In the genomic region with DNA sequence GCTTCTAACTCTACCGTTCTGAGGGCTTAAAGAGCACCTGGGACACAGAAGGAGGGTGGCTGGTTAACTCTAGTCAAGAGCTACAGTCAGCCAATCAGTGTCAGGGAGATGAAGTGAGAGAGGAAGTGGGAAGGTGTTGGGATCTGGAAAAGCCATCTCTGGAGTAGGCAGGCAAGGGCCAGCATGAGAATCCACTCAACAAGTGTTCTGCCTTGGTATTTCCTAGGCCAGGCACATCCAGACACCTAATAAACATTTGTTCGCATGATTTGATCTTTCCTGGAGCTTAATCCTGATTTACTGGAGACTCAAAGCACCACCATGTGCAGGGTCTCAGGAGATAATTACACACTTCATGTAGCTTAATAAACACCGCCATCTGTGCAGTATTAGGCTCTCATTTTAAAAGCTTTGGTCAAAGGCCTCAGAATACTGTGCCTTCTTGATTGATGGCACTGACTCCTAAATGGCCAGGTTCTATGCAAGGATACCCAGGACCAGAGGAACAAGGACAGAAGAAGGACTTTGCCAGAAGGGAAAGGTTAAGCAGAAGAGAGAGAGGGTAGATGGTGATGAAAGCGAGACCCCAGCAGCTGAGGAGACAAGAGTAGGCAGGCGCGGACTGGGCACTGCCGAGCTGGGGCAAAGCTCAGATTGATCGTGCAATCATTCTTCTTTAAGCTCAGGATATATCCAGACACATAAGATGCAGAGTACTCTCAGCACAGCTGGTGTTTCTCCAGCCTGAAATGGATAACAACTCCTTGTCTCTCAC, we compare ENCODE assay signal across 18 mouse cellular contexts.
DNase-seq lines count a peak whose midpoint lies in the region; ATAC-seq lines count a peak whose summit lies in the region.
"Had no signal": no experiment of that assay in that cellular context is flagged by ENCODE, and none has a peak within 500 bp of the region (broad histone marks: within the 10 kb centered on the region; RNA-seq: fewer than 3 reads in every experiment).

No protein-coding gene starts in this region.

- no peak overlapping the region for H3K27ac ChIP-seq in forebrain, embryonic 14.5 days (ENCODE audit: low read depth, low read length)
- H3K27ac ChIP-seq in forebrain, embryonic 15.5 days (replicated peaks) = no peak overlapping the region
- no peak overlapping the region for H3K27ac ChIP-seq in midbrain, embryonic 11.5 days (ENCODE audit: low read depth, low read length)
- no peak overlapping the region for H3K27ac ChIP-seq in midbrain, embryonic 14.5 days (replicated peaks; ENCODE audit: low read depth, low read length)

- H3K4me2 ChIP-seq in forebrain, embryonic 14.5 days (ENCODE audit: low read length) = no peak overlapping the region
- H3K4me2 ChIP-seq in forebrain, embryonic 15.5 days (replicated peaks) = no peak overlapping the region
- no peak overlapping the region for H3K4me2 ChIP-seq in midbrain, embryonic 11.5 days
- no peak overlapping the region for H3K4me2 ChIP-seq in midbrain, embryonic 14.5 days (ENCODE audit: low read length)
- H3K4me2 ChIP-seq: heart, embryonic 11.5 days had no signal

- no peaks in the 10 kb centered on the region for H3K27me3 ChIP-seq in forebrain, embryonic 14.5 days (replicated peaks; ENCODE audit: control insufficient read depth, insufficient read depth, low read length)
- H3K27me3 ChIP-seq in forebrain, embryonic 15.5 days = no peaks in the 10 kb centered on the region
- H3K27me3 ChIP-seq in midbrain, embryonic 11.5 days (ENCODE audit: control insufficient read depth, insufficient read depth, low read length) = no peaks in the 10 kb centered on the region
- no peaks in the 10 kb centered on the region for H3K27me3 ChIP-seq in midbrain, embryonic 14.5 days (ENCODE audit: control insufficient read depth, insufficient read depth, low read length)

- H3K4me3 ChIP-seq in forebrain, embryonic 14.5 days (ENCODE audit: low read depth, low read length) = no peak overlapping the region
- H3K4me3 ChIP-seq in forebrain, embryonic 15.5 days = no peak overlapping the region
- no peak overlapping the region for H3K4me3 ChIP-seq in midbrain, embryonic 11.5 days (ENCODE audit: low read depth, low read length)
- H3K4me3 ChIP-seq in midbrain, embryonic 14.5 days (replicated peaks; ENCODE audit: low read depth, low read length) = no peak overlapping the region

- peak; percentile 23 for DNase-seq in forebrain, embryonic 14.5 days (ENCODE audit: low spot score)
- DNase-seq in midbrain, embryonic 11.5 days (ENCODE audit: low spot score, missing footprints) = peak; percentile 80
- no peak for DNase-seq in midbrain, embryonic 14.5 days
- peak; percentile 33 for DNase-seq in hindlimb bud, embryonic 11.5 days (ENCODE audit: extremely low spot score, low read depth, low spot score)
- peak; percentile 11 for DNase-seq in retina, postnatal 7 days (ENCODE audit: low read depth, low spot score)
- DNase-seq in gastrocnemius, adult 18-20 months (ENCODE audit: low spot score) = no peak
- DNase-seq: adrenal gland, adult 8-10 months; B cell, adult 2 months; cerebellum, adult 9-10 months; gastrocnemius, postnatal 14 days; heart, postnatal 4 days; kidney, postnatal 14 days; left cerebral cortex, postnatal 4 days; liver, postnatal 0 days; lung, postnatal 36 days; thymus, postnatal 36 days had no signal

- H3K9ac ChIP-seq in forebrain, embryonic 14.5 days (ENCODE audit: low read length) = no peak overlapping the region
- no peak overlapping the region for H3K9ac ChIP-seq in forebrain, embryonic 15.5 days (replicated peaks)
- no peak overlapping the region for H3K9ac ChIP-seq in midbrain, embryonic 11.5 days (ENCODE audit: low read length)
- no peak overlapping the region for H3K9ac ChIP-seq in midbrain, embryonic 14.5 days (replicated peaks; ENCODE audit: low read length)
- H3K9ac ChIP-seq: liver, postnatal 0 days had no signal

- no peaks in the 10 kb centered on the region for H3K4me1 ChIP-seq in forebrain, embryonic 14.5 days (ENCODE audit: control insufficient read depth, insufficient read depth, low read length)
- H3K4me1 ChIP-seq in forebrain, embryonic 15.5 days = peaks cover 10% of the 10 kb centered on the region; the same call in 1 of the 2 replicates
- no peaks in the 10 kb centered on the region for H3K4me1 ChIP-seq in midbrain, embryonic 11.5 days (ENCODE audit: control insufficient read depth, insufficient read depth, low read length)
- H3K4me1 ChIP-seq in midbrain, embryonic 14.5 days (ENCODE audit: control insufficient read depth, insufficient read depth, low read length) = no peaks in the 10 kb centered on the region

- ATAC-seq in forebrain, embryonic 14.5 days = 0 out of 2 replicates have a peak, but pooled peaks have one; percentile 32
- ATAC-seq in forebrain, embryonic 15.5 days (replicated peaks) = no peak
- ATAC-seq in midbrain, embryonic 11.5 days (ENCODE audit: low FRiP score) = no peak
- no peak for ATAC-seq in midbrain, embryonic 14.5 days (ENCODE audit: low FRiP score, low TSS enrichment)
- ATAC-seq: liver, postnatal 0 days had no signal

- WGBS in forebrain, embryonic 14.5 days = 76% methylated on average over 8 of the region's 8 CpGs
- WGBS in forebrain, embryonic 15.5 days = 73% methylated on average over 8 of the region's 8 CpGs
- WGBS in midbrain, embryonic 11.5 days = 90% methylated on average over 8 of the region's 8 CpGs
- 81% methylated on average over 8 of the region's 8 CpGs for WGBS in midbrain, embryonic 14.5 days

- H3K9me3 ChIP-seq in forebrain, embryonic 14.5 days (replicated peaks; ENCODE audit: control insufficient read depth, low read length) = no peaks in the 10 kb centered on the region
- no peaks in the 10 kb centered on the region for H3K9me3 ChIP-seq in forebrain, embryonic 15.5 days
- H3K9me3 ChIP-seq in midbrain, embryonic 11.5 days (ENCODE audit: control insufficient read depth, low read length) = no peaks in the 10 kb centered on the region
- no peaks in the 10 kb centered on the region for H3K9me3 ChIP-seq in midbrain, embryonic 14.5 days (ENCODE audit: control insufficient read depth, low read length)

- peaks cover 10% of the 10 kb centered on the region; the same call in 1 of the 2 replicates for H3K36me3 ChIP-seq in forebrain, embryonic 14.5 days (ENCODE audit: control insufficient read depth, insufficient read depth, low read length)
- H3K36me3 ChIP-seq in forebrain, embryonic 15.5 days = peaks cover 4% of the 10 kb centered on the region; the same call in 1 of the 2 replicates
- H3K36me3 ChIP-seq in midbrain, embryonic 11.5 days (ENCODE audit: control insufficient read depth, insufficient read depth, low read length) = no peaks in the 10 kb centered on the region
- H3K36me3 ChIP-seq in midbrain, embryonic 14.5 days (ENCODE audit: control insufficient read depth, insufficient read depth, low read length) = 0 out of 2 replicates have a peak, but pooled peaks cover 3% of the 10 kb centered on the region

Comparison
In these comparisons a context has a peak if more than half of its experiments do, and no peak if none do; other contexts are left out.
1. DNase-seq: peak in forebrain, embryonic 14.5 days (single experiment), midbrain, embryonic 11.5 days (single experiment), hindlimb bud, embryonic 11.5 days (single experiment) and retina, postnatal 7 days (single experiment); none in midbrain, embryonic 14.5 days (single experiment) and gastrocnemius, adult 18-20 months (single experiment).